Mouse (Mus musculus) right cerebral cortex, adult 2 months (tissue): ENCODE measurements around the gene Tnfsf11.

Source experiments
- DNase-seq, 2 experiments: peaks; one replicate each; pipeline ENCODE4 v3.0.0; 2021 to 2022; ENCODE audit warnings: low spot score in 2 of 2

Tnfsf11 gene

GRCm38 (mm10) chr14:78307286-78308237 is at the start of gene Tnfsf11:
Tnfsf11 (minus strand) TSS chr14:78308043.
- no peak for DNase-seq

DNA sequence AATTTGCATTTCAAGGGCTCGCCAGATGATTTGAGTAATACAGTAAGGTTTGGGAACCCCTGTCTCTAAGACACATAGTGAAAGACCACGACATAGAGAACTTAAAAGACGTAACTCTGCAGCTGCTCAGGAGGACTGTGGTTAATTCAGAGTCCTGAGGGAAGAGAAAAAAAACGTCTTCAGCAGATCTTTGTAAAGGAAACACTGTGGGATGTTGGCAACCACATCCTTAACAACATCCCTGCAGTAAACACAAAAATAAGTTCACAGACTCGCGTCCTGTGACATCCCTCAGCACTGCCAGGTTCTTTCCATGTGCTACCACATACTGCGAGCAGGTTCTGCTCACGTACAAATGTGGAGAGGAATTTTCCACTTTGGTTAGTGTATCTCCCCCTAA is 48.9 kb upstream of the Tnfsf11 start:
- DNase-seq, result no peak

DNA sequence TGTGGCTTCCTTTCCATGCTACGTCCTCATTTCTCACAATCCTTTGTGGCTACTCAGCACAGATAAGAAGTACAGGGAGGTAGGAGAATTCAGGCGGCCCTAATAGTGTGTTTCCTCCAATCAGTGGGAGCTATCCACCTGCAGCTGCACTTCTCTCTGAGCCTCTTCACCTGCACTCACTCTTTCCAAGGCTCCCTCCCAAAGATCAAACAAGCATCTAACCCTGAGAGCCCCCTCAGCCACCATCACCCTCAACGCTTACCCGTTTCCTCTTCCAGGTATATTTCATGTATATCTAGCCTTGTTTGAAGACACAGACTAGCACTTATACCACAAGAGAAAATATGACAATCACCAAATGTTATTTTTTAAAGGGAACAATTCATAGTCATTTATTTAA is 47.5 kb upstream of the Tnfsf11 start:
- DNase-seq, result no peak

- DNase-seq, result no peak
Measured at GRCm38 (mm10) chr14:78352865-78353264, 45.0 kb upstream of the Tnfsf11 start.

GRCm38 (mm10) chr14:78351544-78351943 is 43.7 kb upstream of the Tnfsf11 start:
- DNase-seq, result no peak

DNA sequence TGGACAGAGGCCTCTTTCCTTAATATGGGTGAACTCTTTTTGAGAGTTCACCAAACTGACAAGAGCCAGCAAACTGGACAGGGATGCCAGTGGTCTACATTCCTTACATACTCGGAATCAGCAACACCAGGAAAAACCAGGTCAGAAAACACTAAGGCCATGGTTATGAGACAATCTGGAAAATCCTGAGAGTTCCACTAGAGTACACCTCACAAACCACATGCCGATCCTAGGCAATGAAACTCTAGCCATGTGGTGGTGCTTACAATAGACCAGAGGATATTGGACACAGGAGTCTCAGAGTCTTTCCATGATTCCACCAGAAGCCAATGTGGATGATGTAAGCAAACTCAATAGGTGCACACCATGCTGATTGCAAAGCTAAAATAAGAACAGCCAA is 39.9 kb upstream of the Tnfsf11 start:
- DNase-seq, result no peak

DNA sequence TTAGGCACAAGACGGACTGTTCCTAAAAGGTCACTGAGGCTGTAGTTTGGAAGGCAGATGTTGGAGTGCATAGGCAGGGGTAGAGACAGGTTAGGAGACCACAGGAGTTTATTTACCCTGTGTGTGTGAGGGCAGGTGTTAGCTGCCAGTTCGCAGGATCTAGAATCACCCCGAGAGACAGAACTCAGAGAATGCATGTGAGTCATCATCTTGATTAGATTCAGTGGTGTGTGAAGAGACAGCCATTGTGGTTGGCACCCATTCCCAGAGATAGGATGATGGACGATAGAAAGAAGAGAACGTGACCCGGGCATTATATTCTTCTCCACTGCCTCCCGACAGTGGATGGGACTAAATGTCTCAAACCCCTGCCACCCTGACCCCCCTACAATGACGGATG is 35.2 kb upstream of the Tnfsf11 start:
- no peak for DNase-seq

DNA sequence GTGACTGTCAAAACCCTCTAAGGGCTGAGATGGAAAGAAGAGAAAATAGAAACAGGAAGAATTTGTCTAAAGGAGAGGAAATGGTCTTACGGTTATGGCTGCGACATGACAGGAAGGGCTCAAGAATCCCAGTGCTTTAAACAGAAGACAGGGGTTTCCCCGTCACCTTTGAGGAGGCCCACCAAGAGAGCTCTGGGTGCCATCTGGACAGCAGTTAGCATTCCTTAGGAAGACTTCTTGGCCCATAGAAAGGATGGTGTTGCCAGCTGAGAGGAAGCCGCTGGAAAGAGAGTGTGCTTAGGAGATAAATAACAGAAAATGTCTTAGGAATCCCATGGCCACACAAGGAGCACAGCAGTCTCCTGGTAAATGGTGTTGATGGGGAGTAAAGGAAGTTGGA is 34.3 kb upstream of the Tnfsf11 start:
- no peak for DNase-seq

DNA sequence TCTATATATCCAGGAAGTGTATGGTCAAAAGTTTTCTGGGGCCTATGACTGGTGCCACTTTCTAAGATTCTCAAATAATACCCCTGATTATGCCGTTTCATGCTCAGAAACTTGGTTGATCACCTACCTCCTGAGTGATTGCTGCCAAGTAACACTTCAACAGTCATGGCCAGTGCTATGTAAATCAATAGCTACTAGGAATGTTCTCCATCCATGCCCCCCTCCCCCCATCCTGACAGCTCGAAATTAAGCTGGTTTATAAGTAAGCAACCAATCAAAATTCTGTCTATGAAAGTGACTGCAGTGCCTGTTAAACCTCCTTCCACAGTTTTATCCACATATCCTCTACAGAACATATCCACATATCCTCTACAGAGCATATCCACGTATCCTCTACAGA is 25.5 kb upstream of the Tnfsf11 start:
- no peak for DNase-seq

GRCm38 (mm10) chr14:78331368-78331767 is 23.5 kb upstream of the Tnfsf11 start:
- no peak for DNase-seq

- DNase-seq, result no peak
Measured at GRCm38 (mm10) chr14:78330576-78331300, 22.9 kb upstream of the Tnfsf11 start.

- DNase-seq, result no peak
Measured at GRCm38 (mm10) chr14:78329765-78330451, 22.1 kb upstream of the Tnfsf11 start.

GRCm38 (mm10) chr14:78323356-78323755 is 15.5 kb upstream of the Tnfsf11 start:
- DNase-seq, result no peak

GRCm38 (mm10) chr14:78322916-78323315 is 15.1 kb upstream of the Tnfsf11 start:
- DNase-seq, result no peak

DNA sequence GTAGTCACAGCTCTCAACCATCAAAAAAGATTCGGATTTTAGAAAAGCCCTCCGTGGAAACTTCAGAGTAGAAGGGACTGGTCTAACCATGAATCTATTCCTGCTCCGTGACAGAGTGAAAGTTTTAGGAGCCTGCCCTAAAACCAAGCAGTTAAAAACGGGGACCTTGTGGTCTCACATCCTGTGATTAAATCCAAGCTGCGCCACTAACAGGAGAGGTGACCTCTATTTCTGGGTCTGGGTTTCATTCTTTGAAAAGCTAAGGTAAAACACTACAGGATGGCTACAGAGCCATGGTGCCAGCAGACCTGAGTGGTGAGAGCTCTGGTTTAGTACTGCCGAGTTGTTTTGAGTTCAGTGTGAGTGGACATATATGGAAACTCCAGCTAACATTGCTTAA is 12.4 kb upstream of the Tnfsf11 start:
- no peak for DNase-seq

DNA sequence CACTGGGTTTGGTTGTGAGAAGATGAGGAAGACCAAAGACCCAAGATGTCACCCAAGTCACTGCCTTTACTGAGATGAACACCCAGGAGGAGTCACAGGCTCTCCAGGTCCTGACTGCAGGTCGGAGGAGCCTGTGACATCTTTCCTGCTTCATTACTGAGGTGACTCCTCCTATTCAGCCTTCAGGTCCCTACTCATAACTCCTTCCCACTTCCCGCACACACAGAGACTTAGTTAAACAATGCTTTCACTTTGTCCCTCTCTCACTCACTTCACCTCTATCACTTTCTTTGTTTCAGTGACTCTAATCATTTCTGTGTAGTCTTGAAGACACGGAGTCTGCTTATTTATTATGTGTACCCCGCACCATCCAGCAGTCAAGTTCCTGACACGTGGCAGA is 11.7 kb upstream of the Tnfsf11 start:
- DNase-seq, result no peak

- DNase-seq, result no peak
Measured at GRCm38 (mm10) chr14:78319000-78319399, 11.2 kb upstream of the Tnfsf11 start.

DNA sequence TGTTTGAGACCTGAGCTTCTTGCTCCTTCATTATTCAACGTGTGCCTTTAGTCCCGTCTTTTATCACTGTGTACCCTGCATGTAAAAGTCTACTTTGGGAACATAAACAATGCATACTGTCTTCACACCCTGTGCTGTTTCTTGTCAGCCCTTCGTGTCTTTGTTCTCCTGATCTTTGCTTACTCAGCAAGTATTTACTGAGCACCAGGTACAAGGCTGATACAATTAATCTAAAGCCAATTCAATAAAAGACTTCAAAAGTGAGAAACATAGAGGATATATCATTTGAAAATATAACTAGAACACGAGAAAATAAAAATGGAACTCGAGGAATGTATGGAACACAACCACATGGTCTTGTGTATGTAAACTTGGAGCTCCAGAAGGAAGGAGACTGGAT is 9.8 kb upstream of the Tnfsf11 start:
- DNase-seq, result no peak

DNA sequence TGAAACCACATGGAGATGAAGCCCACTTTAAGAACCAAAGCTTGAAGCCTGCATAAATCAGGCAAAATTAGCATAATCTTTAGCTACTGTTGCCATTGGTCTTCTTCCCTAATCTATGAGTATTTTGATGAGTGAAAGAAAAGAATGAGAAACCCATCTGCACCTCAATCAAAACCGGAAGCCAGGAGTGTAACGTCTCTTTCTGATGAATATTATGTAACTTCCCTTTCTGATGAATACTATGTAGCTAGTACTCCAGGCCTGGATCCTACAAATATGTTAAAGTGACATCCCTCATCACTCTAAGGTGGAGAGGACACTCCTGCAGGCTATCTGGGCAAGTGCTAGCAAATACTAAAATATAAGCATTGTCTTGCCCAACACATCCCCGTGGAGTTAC is 6.9 kb downstream of the Tnfsf11 start:
- no peak for DNase-seq

- no peak for DNase-seq
Measured at GRCm38 (mm10) chr14:78292687-78293086, 15.2 kb downstream of the Tnfsf11 start.

- DNase-seq, result peak; percentile 31 to 40
Measured at GRCm38 (mm10) chr14:78289912-78290523, 17.8 kb downstream of the Tnfsf11 start.

- no peak for DNase-seq
Measured at GRCm38 (mm10) chr14:78288903-78289302, 18.9 kb downstream of the Tnfsf11 start.
